Mouse (Mus musculus): ENCODE data around the gene Gm5565. TPM values are rescaled to one million over a fixed set of nuclear protein-coding genes. Genes with fewer than 3 reads are reported as not detected.
"Not testable (repeated sequence)": the region's sequence is repeated elsewhere in the genome, so short reads cannot be mapped to it uniquely, and the experiment has no call there.

The Gm5565 gene
- total and polyA plus RNA-seq, 3 experiments = not detected

- peak; percentile 47 for TF ChIP-seq CTCF (IDR thresholded peaks at IDR 0.05)
- peak in 1 of 2 experiments; percentile 21 for DNase-seq
- H3K4me1 ChIP-seq (ENCODE audit: control insufficient read depth, insufficient read depth, low read length); H3K27me3 ChIP-seq (ENCODE audit: control insufficient read depth, insufficient read depth, low read length); intact Hi-C loops (cut with DNase I); H3K36me3 ChIP-seq (ENCODE audit: control insufficient read depth, insufficient read depth, low read length); H3K79me2 ChIP-seq (replicated peaks; ENCODE audit: control insufficient read depth, insufficient read depth, low read length); H3K4me3 ChIP-seq; H3K9ac ChIP-seq (ENCODE audit: low read depth, low read length); H3K27ac ChIP-seq: not testable (repeated sequence)
- WGBS = 49% methylated on average over 4 of the region's 4 CpGs
These were observed 12.4 kb upstream of the Gm5565 start for GRCm38 (mm10) chr5:146172744-146173143.

- intact Hi-C loops (cut with DNase I); H3K79me2 ChIP-seq (replicated peaks; ENCODE audit: control insufficient read depth, insufficient read depth, low read length); H3K9ac ChIP-seq (ENCODE audit: low read depth, low read length); H3K27me3 ChIP-seq (ENCODE audit: control insufficient read depth, insufficient read depth, low read length); H3K27ac ChIP-seq; H3K4me1 ChIP-seq (ENCODE audit: control insufficient read depth, insufficient read depth, low read length); H3K4me3 ChIP-seq; DNase-seq; H3K36me3 ChIP-seq (ENCODE audit: control insufficient read depth, insufficient read depth, low read length): not testable (repeated sequence)
- 60% methylated on average over 2 of the region's 2 CpGs for WGBS
These were observed 10.3 kb upstream of the Gm5565 start, which contains the start of gene Gm6309 for GRCm38 (mm10) chr5:146170621-146171020. Gene Gm6309 (minus strand): TSS chr5:146170721.

- H3K4me3 ChIP-seq; intact Hi-C loops (cut with DNase I); H3K79me2 ChIP-seq (replicated peaks; ENCODE audit: control insufficient read depth, insufficient read depth, low read length); H3K9ac ChIP-seq (ENCODE audit: low read depth, low read length); H3K4me1 ChIP-seq (ENCODE audit: control insufficient read depth, insufficient read depth, low read length); DNase-seq; H3K36me3 ChIP-seq (ENCODE audit: control insufficient read depth, insufficient read depth, low read length); H3K27ac ChIP-seq; H3K27me3 ChIP-seq (ENCODE audit: control insufficient read depth, insufficient read depth, low read length): not testable (repeated sequence)
- WGBS = 77% methylated on average over 4 of the region's 4 CpGs
These were observed 2.0 kb downstream of the Gm5565 start for GRCm38 (mm10) chr5:146158326-146158725.

GRCm38 (mm10) chr5:146150454-146150853, 9.9 kb downstream of the Gm5565 start:
- WGBS = 54% methylated on average over 3 of the region's 3 CpGs
- Histone ChIP-seq H3K27me3 (ENCODE audit: control insufficient read depth, insufficient read depth, low read length) (no peaks in the 10 kb centered on the region), H3K4me1 (ENCODE audit: control insufficient read depth, insufficient read depth, low read length) (no peaks in the 10 kb centered on the region), H3K79me2 (replicated peaks; ENCODE audit: control insufficient read depth, insufficient read depth, low read length) (no peaks in the 10 kb centered on the region), H3K9ac (ENCODE audit: low read depth, low read length) (no peak overlapping the region), H3K36me3 (ENCODE audit: control insufficient read depth, insufficient read depth, low read length) (no peaks in the 10 kb centered on the region), H3K27ac (no peak overlapping the region), H3K4me3 (no peak overlapping the region)
- DNase-seq = no peak
- TF ChIP-seq POLR2A (IDR thresholded peaks at IDR 0.05; ENCODE audit: insufficient read depth, low read depth, low read length) (no peak), EP300 (IDR thresholded peaks at IDR 0.05; ENCODE audit: insufficient read depth, low read depth, low read length) (no peak), CTCF (IDR thresholded peaks at IDR 0.05) (no peak)
- intact Hi-C loops (cut with DNase I) = no loop called here

GRCm38 (mm10) chr5:146147903-146148302, 12.4 kb downstream of the Gm5565 start:
- H3K27ac ChIP-seq = no peak overlapping the region
- no peaks in the 10 kb centered on the region for H3K4me1 ChIP-seq (ENCODE audit: control insufficient read depth, insufficient read depth, low read length)
- intact Hi-C loops (cut with DNase I) = no loop called here
- no peaks in the 10 kb centered on the region for H3K27me3 ChIP-seq (ENCODE audit: control insufficient read depth, insufficient read depth, low read length)
- TF ChIP-seq EP300 (IDR thresholded peaks at IDR 0.05; ENCODE audit: insufficient read depth, low read depth, low read length) (no peak), CTCF (IDR thresholded peaks at IDR 0.05) (no peak), POLR2A (IDR thresholded peaks at IDR 0.05; ENCODE audit: insufficient read depth, low read depth, low read length) (no peak)
- H3K4me3 ChIP-seq = no peak overlapping the region
- H3K36me3 ChIP-seq (ENCODE audit: control insufficient read depth, insufficient read depth, low read length) = no peaks in the 10 kb centered on the region
- WGBS = 35% methylated on average over 2 of the region's 2 CpGs
- no peak overlapping the region for H3K9ac ChIP-seq (ENCODE audit: low read depth, low read length)
- DNase-seq = no peak
- H3K79me2 ChIP-seq (replicated peaks; ENCODE audit: control insufficient read depth, insufficient read depth, low read length) = no peaks in the 10 kb centered on the region

Other genes starting within 250 kb of the Gm5565 start
- not detected for gene Cyp3a25, start 150.9 kb downstream of the Gm5565 start, total RNA-seq (2021)
- not detected in 2 replicates for gene Cyp3a25, start 150.9 kb downstream of the Gm5565 start, polyA plus RNA-seq (2012; rRNA removed)
- gene Cyp3a59, start 81.3 kb downstream of the Gm5565 start, total RNA-seq (2021) = not detected
- not detected in 2 replicates for gene Cyp3a59, start 81.3 kb downstream of the Gm5565 start, polyA plus RNA-seq (2012; rRNA removed)
- not detected for gene Gm6309, start 10.2 kb upstream of the Gm5565 start, total RNA-seq (2021)
- not detected in 2 replicates for gene Gm6309, start 10.2 kb upstream of the Gm5565 start, polyA plus RNA-seq (2012; rRNA removed)
- under 1 TPM in 1 of 2 experiments, not detected in 1; 0.55 TPM for gene 1700001J03Rik, start 24.8 kb upstream of the Gm5565 start, total RNA-seq (2021)
- gene 1700001J03Rik, start 24.8 kb upstream of the Gm5565 start, polyA plus RNA-seq (2012; rRNA removed) = 0.68 and 0.88 TPM in 2 replicates
- 10 to 100 TPM; 40.6 to 43.1 TPM for gene Rnf6, start 61.0 kb upstream of the Gm5565 start, total RNA-seq (2021)
- gene Rnf6, start 61.0 kb upstream of the Gm5565 start, polyA plus RNA-seq (2012; rRNA removed) = 15.6 and 24.8 TPM in 2 replicates
- gene Cdk8, start 70.7 kb upstream of the Gm5565 start, total RNA-seq (2021) = 10 to 100 TPM; 15.5 to 15.6 TPM
- 15.0 and 18.8 TPM in 2 replicates for gene Cdk8, start 70.7 kb upstream of the Gm5565 start, polyA plus RNA-seq (2012; rRNA removed)
- gene Wasf3, start 224.4 kb upstream of the Gm5565 start, total RNA-seq (2021) = under 1 TPM; 0.31 to 0.34 TPM
- 0.74 and 0.79 TPM in 2 replicates for gene Wasf3, start 224.4 kb upstream of the Gm5565 start, polyA plus RNA-seq (2012; rRNA removed)